Mouse (Mus musculus): ENCODE measurements around the gene Ifit1.

GRCm38 (mm10) chr19:34623781-34624180 is 16.9 kb upstream of the Ifit1 start:
- TF ChIP-seq CTCF (IDR thresholded peaks at IDR 0.05; ENCODE audit: insufficient read depth, low read length) (no peak), POLR2A (IDR thresholded peaks at IDR 0.05; ENCODE audit: borderline replicate concordance, extremely low read depth, low read depth, low read length) (no peak)
